Mouse (Mus musculus) heart, postnatal 0 days (tissue): ENCODE results near the gene Plod2.

Experiments used
- CTCF ChIP-seq: IDR thresholded peaks from 2 replicates; pipeline ENCODE4 v1.5.1; 2016; ENCODE audit warnings: antibody characterized with exemption, control low read depth, low read depth
- EP300 ChIP-seq: IDR thresholded peaks from 2 replicates; pipeline ENCODE4 v1.6.1; 2016; ENCODE audit warnings: antibody characterized with exemption, low read depth

DNA sequence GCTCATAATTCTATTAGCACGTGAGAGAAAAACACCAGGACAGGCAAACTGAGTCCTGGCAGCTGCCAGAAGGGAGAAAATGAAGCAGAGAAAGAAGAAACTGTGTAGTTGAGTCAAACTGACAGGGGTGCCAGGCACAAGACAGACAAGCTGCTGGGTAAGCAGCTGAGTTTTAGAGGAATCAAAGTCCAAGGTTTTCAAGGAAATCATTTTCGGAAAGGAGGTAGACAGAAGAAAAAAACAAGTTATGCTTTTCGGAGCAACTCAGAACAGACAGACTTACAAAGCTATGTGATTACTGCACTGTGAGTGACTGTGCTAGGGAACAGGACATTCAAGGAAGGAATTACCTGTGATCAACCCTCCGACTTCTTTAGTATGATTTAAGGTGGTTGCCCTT, 17.5 kb upstream of the Plod2 start:
- TF ChIP-seq CTCF (no peak), EP300 (no peak)
